Mouse (Mus musculus) C2C12 (cell line): ENCODE data around the gene Cdc14a. TPM values are rescaled to one million over a fixed set of nuclear protein-coding genes. Genes with fewer than 3 reads are reported as not detected.

ENCODE experiments used
- H3K27me3 ChIP-seq: one replicate; pipeline ENCODE4 v1.6.1; 2011; ENCODE audit not compliant: control insufficient read depth, insufficient read depth, insufficient read length
- H3K36me3 ChIP-seq: one replicate; pipeline ENCODE4 v1.6.1; 2011; ENCODE audit not compliant: control insufficient read depth, insufficient read depth
- H3K4me3 ChIP-seq: one replicate; pipeline ENCODE4 v1.5.1; 2011; ENCODE audit warnings: mild to moderate bottlenecking, control low read depth; ENCODE audit not compliant: poor library complexity, insufficient read depth, severe bottlenecking
- H3K79me2 ChIP-seq: one replicate; pipeline ENCODE4 v1.6.1; 2011; ENCODE audit not compliant: control insufficient read depth, insufficient read depth
- H3K79me3 ChIP-seq: one replicate; pipeline ENCODE4 v1.6.1; 2011; ENCODE audit warnings: low read depth, control low read depth
- H3ac ChIP-seq: one replicate; pipeline ENCODE3; 2011; ENCODE audit warnings: low read depth; ENCODE audit not compliant: control insufficient read depth, insufficient read length
- CEBPB ChIP-seq: IDR thresholded peaks from one replicate; pipeline ENCODE4 v1.6.1; 2011; ENCODE audit warnings: low read depth, mild to moderate bottlenecking, control low read depth, moderate library complexity
- CTCF ChIP-seq: IDR thresholded peaks from one replicate; pipeline ENCODE4 v1.5.1; 2011; ENCODE audit not compliant: control insufficient read depth, insufficient read depth, insufficient read length
- FOSL1 ChIP-seq: IDR thresholded peaks from one replicate; pipeline ENCODE4 v1.8.0; 2011; ENCODE audit warnings: mild to moderate bottlenecking, low read length; ENCODE audit not compliant: poor library complexity, insufficient read depth, severe bottlenecking
- MAX ChIP-seq: IDR thresholded peaks from one replicate; pipeline ENCODE4 v1.6.1; 2011; ENCODE audit warnings: mild to moderate bottlenecking, control low read depth
- MYOD1 ChIP-seq: IDR thresholded peaks from one replicate; pipeline ENCODE4 v1.6.1; 2011; ENCODE audit warnings: low read depth; ENCODE audit not compliant: control insufficient read depth, insufficient read length
- MYOG ChIP-seq: IDR thresholded peaks from one replicate; pipeline ENCODE4 v1.6.1; 2011; ENCODE audit not compliant: control insufficient read depth, insufficient read length; ENCODE audit errors: extremely low read depth
- USF1 ChIP-seq: IDR thresholded peaks from one replicate; pipeline ENCODE4 v1.6.1; 2011; ENCODE audit warnings: low read depth, mild to moderate bottlenecking, control low read depth, moderate library complexity
- polyA plus RNA-seq: library from polyadenylated mRNA; unstranded; fragments of >200 nt; fragmentation: generic; extraction: Trizol; gene quantifications from one replicate; pipeline ENCODE4 v1.2.1, GENCODE M21; 2012; ENCODE audit warnings: missing spikeins

The Cdc14a gene
- polyA plus RNA-seq, 1 experiment: 1.1 TPM

DNA sequence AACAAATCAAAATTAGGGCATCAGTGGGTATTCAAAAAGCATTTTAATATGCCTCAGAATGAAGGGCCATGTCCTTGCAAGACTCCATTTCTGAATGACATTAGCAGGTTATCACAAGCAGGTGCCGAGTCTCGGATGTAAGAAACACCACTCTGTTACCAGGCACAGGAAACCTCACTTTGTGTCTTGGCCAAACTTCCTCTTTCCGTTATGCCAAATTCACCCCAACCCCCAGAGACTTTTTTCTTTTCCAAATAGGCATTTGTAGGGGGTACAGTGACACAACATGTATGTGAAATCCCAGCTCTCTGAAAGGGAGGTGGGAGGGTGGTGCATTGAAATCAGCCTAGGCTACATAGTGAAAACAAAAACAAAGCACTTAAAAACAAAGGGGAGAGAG lies 12.3 kb upstream of the Cdc14a start:
- TF ChIP-seq USF1: no peak

DNA sequence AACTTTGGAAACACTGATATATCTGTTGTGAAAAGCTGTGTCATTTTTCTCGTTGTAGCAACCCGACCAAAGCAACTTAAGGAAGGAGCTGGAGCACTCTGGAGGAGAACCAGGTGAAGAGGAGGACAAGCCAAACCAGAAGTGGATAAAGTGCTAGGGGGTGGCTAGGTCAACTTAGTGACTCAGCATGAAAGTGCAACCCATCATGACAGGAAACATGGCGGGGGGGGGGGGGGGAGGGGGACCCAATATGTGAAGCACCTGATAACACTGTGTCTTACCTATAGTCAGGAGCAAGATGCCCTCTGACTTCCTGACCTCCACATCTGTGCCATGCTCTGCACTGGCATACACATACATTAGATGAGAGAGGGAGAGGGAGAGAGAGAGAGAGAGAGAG lies 10.9 kb upstream of the Cdc14a start:
- Histone ChIP-seq H3ac (no peak overlapping the region), H3K79me3 (no peaks in the 10 kb centered on the region), H3K27me3 (no peaks in the 10 kb centered on the region), H3K36me3 (no peaks in the 10 kb centered on the region), H3K4me3 (no peak overlapping the region), H3K79me2 (no peaks in the 10 kb centered on the region)
- TF ChIP-seq CEBPB: no peak
- no peak for TF ChIP-seq MYOG

More for the DNA sequence above, 12.3 kb upstream of the Cdc14a start:
- Histone ChIP-seq H3K27me3 (no peaks in the 10 kb centered on the region), H3ac (no peak overlapping the region), H3K36me3 (no peaks in the 10 kb centered on the region), H3K4me3 (no peak overlapping the region), H3K79me3 (no peaks in the 10 kb centered on the region), H3K79me2 (no peaks in the 10 kb centered on the region)

DNA sequence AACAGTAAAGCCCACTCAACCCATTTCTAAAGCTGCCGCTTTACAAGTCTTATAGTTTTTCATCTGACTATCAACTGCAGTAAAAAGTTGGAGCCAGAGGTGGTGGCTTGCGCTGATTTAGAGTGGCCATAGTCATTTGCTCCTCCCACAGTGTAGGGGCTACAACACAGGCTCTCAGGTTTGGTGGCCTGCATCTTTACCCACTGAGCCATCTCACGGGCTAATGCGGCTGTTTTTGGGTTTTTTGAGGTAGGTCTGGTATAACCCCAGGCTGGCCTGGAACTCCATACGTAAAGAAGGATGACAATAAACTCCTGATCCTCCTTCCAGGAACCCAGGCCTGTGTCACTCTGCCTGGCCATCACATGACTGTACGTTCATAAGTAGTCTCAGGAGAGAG lies 2.1 kb upstream of the Cdc14a start:
- Histone ChIP-seq H3K4me3 (no peak overlapping the region), H3K36me3 (no peaks in the 10 kb centered on the region), H3K79me2 (no peaks in the 10 kb centered on the region), H3ac (no peak overlapping the region), H3K27me3 (no peaks in the 10 kb centered on the region), H3K79me3 (no peaks in the 10 kb centered on the region)
- TF ChIP-seq MAX: no peak
- TF ChIP-seq MYOD1: no peak
- TF ChIP-seq CEBPB: no peak
- no peak for TF ChIP-seq FOSL1
- no peak for TF ChIP-seq USF1
- TF ChIP-seq CTCF: no peak
- TF ChIP-seq MYOG: no peak

DNA sequence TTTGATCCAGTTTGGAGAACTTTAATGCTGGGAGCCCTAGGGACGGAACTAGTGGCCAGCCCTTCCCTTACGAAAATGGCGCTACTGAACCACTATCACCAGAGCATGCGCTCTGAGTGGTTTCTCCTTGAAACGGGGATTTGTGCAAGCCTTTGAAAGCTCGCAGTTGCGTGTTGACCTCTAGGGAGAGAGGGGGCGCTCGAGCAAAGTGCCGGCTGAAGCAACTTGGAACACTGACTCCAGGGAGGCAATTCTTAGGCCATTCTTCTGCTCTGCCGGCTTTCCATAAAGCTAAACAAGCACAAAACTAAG lies 1.1 kb upstream of the Cdc14a start:
- no peaks in the 10 kb centered on the region for H3K79me2 ChIP-seq
- no peaks in the 10 kb centered on the region for H3K36me3 ChIP-seq
- peak overlapping the region; percentile 68 for H3K4me3 ChIP-seq
- H3K79me3 ChIP-seq: no peaks in the 10 kb centered on the region
- H3K27me3 ChIP-seq: no peaks in the 10 kb centered on the region
- peak; percentile 75 for TF ChIP-seq MAX
- TF ChIP-seq CEBPB: peak; percentile 47
- no peak for TF ChIP-seq FOSL1
- no peak for TF ChIP-seq MYOD1
- no peak for TF ChIP-seq MYOG
- TF ChIP-seq USF1: no peak
- TF ChIP-seq CTCF: peak; percentile 28
- H3ac ChIP-seq: peak overlapping the region; percentile 38

DNA sequence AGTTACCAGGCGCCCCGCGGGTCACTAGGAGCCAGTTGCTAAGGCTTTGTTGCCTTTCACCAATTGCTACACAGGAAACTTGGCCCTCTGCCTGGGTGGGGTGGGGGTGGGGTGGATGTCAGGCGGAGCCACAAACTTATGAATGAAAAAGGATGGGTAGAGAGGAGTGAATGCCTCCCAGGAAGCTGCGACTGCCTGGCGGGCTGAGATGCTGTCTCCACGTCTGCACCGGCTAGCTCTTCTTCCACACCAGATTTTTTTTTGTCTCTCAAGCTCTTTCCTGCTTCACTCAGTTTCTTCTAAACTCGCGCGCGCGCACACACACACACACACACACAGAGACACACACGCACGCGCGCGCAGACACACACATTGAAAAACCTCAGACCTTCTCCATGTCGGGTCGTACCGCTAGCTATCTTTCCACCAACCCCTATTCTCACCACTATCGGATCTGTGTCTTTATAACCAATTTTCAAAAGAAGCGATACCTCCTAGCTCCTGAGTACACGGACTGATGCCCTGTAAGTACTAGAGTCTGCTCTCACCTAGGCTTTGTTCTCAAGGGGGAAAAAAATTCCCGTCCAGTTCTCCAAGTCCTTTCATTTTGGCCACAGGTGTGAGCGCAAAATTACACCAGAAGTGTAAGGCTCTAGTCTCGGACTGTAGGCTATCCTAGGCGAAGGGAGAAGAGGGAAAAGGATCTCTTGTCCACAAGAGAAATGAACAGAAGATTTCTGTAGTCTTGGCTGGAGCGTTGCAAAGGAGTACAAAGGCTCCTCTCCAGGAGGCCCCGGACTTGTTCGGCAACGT lies 534 bp upstream of the Cdc14a start:
- Histone ChIP-seq H3K4me3 (peak overlapping the region; percentile 68), H3K36me3 (no peaks in the 10 kb centered on the region), H3K27me3 (no peaks in the 10 kb centered on the region), H3ac (peak overlapping the region; percentile 38), H3K79me3 (no peaks in the 10 kb centered on the region), H3K79me2 (no peaks in the 10 kb centered on the region)
- TF ChIP-seq CEBPB (no peak), MYOG (no peak)

DNA sequence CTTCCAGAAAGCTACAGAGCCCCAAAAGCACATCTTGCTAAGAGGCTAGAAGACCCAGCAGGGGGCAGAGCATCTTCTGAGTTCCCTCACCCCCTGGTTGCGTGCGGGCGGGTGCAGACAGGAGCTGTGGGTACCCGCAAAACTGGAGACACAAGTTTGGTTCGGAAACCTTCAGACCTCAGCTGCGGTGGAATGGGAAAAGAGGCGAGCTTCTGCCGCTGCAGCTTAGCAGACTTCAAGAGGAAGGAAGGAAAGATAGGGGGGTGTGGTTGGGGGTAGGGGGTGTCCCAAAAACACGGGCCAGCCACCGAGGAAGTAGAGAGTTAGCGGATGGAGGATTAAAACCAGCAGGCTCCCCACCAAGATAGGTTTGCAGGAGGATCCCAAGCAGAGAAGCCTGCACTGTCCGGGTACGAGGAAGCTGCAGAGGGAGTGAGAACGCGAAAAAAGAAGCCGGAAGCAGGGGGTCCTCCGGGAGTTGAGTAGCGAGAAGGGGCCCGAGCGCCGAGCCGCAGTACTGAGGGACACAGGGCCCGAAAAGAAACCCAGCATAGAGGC lies 958 bp downstream of the Cdc14a start:
- Histone ChIP-seq H3K4me3 (peak overlapping the region; percentile 68), H3K79me2 (no peaks in the 10 kb centered on the region), H3K27me3 (no peaks in the 10 kb centered on the region), H3K79me3 (no peaks in the 10 kb centered on the region), H3ac (peak overlapping the region; percentile 92), H3K36me3 (peaks cover 2% of the 10 kb centered on the region)
- TF ChIP-seq USF1 (no peak), MYOD1 (no peak), MAX (no peak), CEBPB (no peak), CTCF (no peak), FOSL1 (no peak), MYOG (no peak)
